Mouse (Mus musculus) liver, embryonic 12.5 days (tissue): ENCODE measurements at regions not wholly inside any gene's neighbourhood (a gene's known extent, or its start where the extent isn't known, plus 50 kb on each side); places are given as distances from the start of the nearest gene placed in this dataset.

Experiments
- ATAC-seq: fragments of 200-750 bp; cut with Nextera tagmentation; 2 replicates; pipeline ENCODE4 v1.8.0; 2017; ENCODE audit warnings: moderate number of reproducible peaks, mild to moderate bottlenecking, moderate library complexity
- H3K27ac ChIP-seq: fragments of 300-500 bp; sonication (generic); 2 replicates; pipeline ENCODE4 v1.5.1; 2016; ENCODE audit warnings: mild to moderate bottlenecking
- H3K27me3 ChIP-seq: fragments of 300-500 bp; sonication (generic); replicated peaks from 2 replicates; pipeline ENCODE4 v1.6.1; 2016; ENCODE audit warnings: mild to moderate bottlenecking, moderate library complexity
- H3K36me3 ChIP-seq: fragments of 300-500 bp; sonication (generic); 2 replicates; pipeline ENCODE4 v1.6.1; 2016; ENCODE audit warnings: mild to moderate bottlenecking, moderate library complexity
- H3K4me1 ChIP-seq: fragments of 300-500 bp; sonication (generic); 2 replicates; pipeline ENCODE4 v1.6.1; 2016
- H3K4me2 ChIP-seq: fragments of 300-500 bp; sonication (generic); 2 replicates; pipeline ENCODE4 v1.6.1; 2016; ENCODE audit warnings: mild to moderate bottlenecking, moderate library complexity
- H3K4me3 ChIP-seq: fragments of 300-500 bp; sonication (generic); 2 replicates; pipeline ENCODE4 v1.5.1; 2016; ENCODE audit warnings: mild to moderate bottlenecking, moderate library complexity
- H3K9ac ChIP-seq: fragments of 300-500 bp; sonication (generic); 2 replicates; pipeline ENCODE4 v1.6.1; 2016; ENCODE audit warnings: mild to moderate bottlenecking, moderate library complexity
- H3K9me3 ChIP-seq: fragments of 300-500 bp; sonication (generic); replicated peaks from 2 replicates; pipeline ENCODE4 v1.6.1; 2016; ENCODE audit warnings: mild to moderate bottlenecking, moderate library complexity
- WGBS: fragments of 180-500 bp; shearing (Covaris S2); methylation state at CpG from one replicate; pipeline ENCODE4 v1.1.7; 2016; ENCODE audit not compliant: insufficient replicate concordance; 5-methylcytosine and 5-hydroxymethylcytosine counted together

DNA sequence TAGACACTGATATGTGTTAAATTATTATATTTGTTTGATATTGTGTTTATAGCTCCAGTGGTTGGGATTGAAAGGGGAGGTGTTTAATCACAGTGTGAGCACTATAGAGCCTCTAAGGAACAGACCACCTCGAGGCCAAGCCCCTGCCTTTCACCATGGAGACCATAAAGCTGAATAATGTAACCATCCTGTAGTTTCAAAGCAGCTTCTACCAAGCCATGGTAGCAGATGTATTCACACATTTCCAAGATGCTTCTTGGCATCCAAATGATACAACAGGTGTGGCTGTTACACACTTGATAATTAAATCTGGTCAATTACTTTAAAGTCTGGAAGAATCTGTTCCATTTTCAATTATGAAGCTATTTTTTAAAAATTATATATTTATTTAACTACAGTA is 341.7 kb upstream of the Klf6 start:
- Histone ChIP-seq H3K4me3 (no peak overlapping the region), H3K36me3 (no peaks in the 10 kb centered on the region), H3K4me1 (no peaks in the 10 kb centered on the region), H3K4me2 (no peak overlapping the region), H3K27me3 (no peaks in the 10 kb centered on the region), H3K9ac (no peak overlapping the region), H3K9me3 (no peaks in the 10 kb centered on the region), H3K27ac (no peak overlapping the region)
- ATAC-seq = no peak
- WGBS = 18% methylated on average over 1 of the region's 1 CpGs

DNA sequence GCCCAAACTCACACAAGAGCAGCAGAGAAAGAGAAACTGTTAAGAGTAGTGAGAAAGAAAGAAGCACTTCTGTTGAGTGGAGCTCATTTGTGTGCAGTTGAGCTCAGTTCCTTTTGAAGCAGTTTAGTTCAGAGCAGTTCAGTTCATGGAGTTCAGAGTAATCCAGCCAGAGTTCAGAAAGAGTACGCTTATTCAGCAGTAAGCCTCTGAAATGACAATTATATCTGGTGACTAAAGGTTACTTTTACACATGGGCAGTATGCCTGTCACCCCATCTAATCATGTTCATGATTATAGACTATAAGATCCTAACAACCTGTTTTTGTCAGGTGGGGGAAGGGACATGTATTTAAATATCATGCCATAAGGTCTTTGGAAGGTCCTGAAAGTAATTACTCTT is 333.9 kb upstream of the Klf6 start:
- ATAC-seq = no peak
- WGBS = 57% methylated on average over 1 of the region's 1 CpGs
- no peak overlapping the region for H3K9ac ChIP-seq
- no peaks in the 10 kb centered on the region for H3K9me3 ChIP-seq
- H3K4me1 ChIP-seq = no peaks in the 10 kb centered on the region
- H3K27me3 ChIP-seq = no peaks in the 10 kb centered on the region
- H3K4me3 ChIP-seq = no peak overlapping the region
- no peaks in the 10 kb centered on the region for H3K36me3 ChIP-seq
- no peak overlapping the region for H3K27ac ChIP-seq
- H3K4me2 ChIP-seq = no peak overlapping the region

DNA sequence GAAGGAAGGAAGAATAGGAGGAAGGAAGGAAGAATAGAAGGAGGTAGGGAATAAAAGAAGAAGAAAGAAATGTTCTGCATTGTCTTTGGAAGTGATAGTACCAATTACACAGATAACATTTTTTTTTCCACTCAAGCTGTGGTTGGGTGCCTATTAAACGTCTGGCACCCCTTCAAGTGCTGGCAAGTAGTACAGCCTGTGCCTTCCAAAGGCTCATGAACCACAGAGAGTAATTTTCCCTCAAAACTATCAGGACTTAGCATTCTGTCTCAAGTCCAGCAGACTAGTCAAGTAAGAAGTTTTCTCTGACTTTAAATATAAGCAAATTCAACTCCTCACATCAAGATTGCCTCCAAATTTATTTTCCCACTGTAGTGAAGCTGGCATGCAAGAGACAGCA is 321.0 kb upstream of the Klf6 start:
- Histone ChIP-seq H3K4me3 (no peak overlapping the region), H3K9me3 (no peaks in the 10 kb centered on the region), H3K4me2 (no peak overlapping the region), H3K27me3 (no peaks in the 10 kb centered on the region), H3K27ac (no peak overlapping the region), H3K36me3 (no peaks in the 10 kb centered on the region), H3K9ac (no peak overlapping the region), H3K4me1 (no peaks in the 10 kb centered on the region)
- 43% methylated on average over 1 of the region's 1 CpGs for WGBS
- ATAC-seq = no peak

DNA sequence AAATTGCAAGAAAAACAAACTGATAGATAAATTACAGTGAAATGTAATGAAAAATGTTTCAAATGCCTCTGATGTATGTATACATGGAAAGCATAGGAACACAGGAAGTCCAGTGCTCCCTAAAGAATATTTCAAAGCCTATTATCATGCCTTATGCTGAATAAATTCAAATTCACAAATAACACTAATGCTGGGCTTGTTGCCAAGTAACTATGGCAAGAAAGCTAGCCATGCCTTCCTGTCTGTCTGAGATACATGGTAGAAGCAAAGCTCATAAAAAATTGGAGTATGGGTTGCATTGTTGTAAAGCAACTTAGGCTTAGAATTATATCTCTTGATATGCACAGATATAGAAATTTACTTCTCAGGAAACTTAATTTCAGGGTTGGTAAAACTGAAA is 315.8 kb upstream of the Klf6 start:
- no peak for ATAC-seq
- Histone ChIP-seq H3K36me3 (no peaks in the 10 kb centered on the region), H3K9ac (no peak overlapping the region), H3K27ac (no peak overlapping the region), H3K4me2 (no peak overlapping the region), H3K9me3 (no peaks in the 10 kb centered on the region), H3K4me1 (no peaks in the 10 kb centered on the region), H3K4me3 (no peak overlapping the region), H3K27me3 (no peaks in the 10 kb centered on the region)

DNA sequence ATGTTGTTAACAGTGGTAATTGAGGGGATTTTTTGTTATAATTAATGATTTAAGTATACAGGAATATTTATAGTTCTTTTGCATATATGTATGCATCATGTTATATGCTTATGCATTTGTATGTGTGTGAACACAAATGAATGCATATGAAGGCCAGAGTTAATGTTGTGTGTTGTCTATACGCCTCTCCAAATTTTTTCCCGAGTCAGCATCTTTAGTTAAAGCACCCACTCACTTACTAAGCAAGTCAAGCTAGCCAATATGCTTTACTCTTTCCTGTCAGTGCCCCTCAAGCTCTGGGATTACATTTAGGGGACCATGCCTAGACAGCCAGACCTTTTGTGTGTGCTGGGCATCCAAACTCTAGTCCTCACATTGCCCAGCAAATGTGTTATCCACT is 315.3 kb upstream of the Klf6 start:
- H3K27me3 ChIP-seq = no peaks in the 10 kb centered on the region
- no peak overlapping the region for H3K9ac ChIP-seq
- H3K4me2 ChIP-seq = no peak overlapping the region
- H3K36me3 ChIP-seq = no peaks in the 10 kb centered on the region
- ATAC-seq = no peak
- H3K4me3 ChIP-seq = no peak overlapping the region
- H3K9me3 ChIP-seq = no peaks in the 10 kb centered on the region
- 65% methylated on average over 2 of the region's 2 CpGs for WGBS
- no peaks in the 10 kb centered on the region for H3K4me1 ChIP-seq
- H3K27ac ChIP-seq = no peak overlapping the region

DNA sequence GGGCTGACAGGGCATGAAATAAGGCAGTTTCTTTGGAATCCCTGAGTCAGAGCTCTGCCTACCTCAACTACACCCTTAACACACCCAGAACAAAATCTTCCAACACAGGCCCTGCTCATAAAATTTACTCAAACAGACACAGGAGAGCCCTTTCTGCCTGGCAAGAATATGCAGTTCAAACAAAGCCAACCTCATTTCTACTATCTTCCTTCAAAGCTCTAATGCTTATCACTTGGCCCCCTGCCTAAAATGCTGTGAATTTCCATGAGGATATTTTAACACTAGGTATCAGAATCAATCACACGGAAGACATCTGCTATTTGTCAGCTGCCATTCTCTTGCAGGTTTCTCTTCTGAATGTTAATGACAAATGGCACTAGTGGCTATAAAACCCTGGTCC is 314.3 kb upstream of the Klf6 start:
- no peaks in the 10 kb centered on the region for H3K27me3 ChIP-seq
- ATAC-seq = no peak
- no peaks in the 10 kb centered on the region for H3K36me3 ChIP-seq
- H3K27ac ChIP-seq = no peak overlapping the region
- H3K4me3 ChIP-seq = no peak overlapping the region
- H3K9ac ChIP-seq = no peak overlapping the region
- WGBS = 58% methylated on average over 1 of the region's 1 CpGs
- H3K9me3 ChIP-seq = no peaks in the 10 kb centered on the region
- H3K4me1 ChIP-seq = no peaks in the 10 kb centered on the region
- no peak overlapping the region for H3K4me2 ChIP-seq

DNA sequence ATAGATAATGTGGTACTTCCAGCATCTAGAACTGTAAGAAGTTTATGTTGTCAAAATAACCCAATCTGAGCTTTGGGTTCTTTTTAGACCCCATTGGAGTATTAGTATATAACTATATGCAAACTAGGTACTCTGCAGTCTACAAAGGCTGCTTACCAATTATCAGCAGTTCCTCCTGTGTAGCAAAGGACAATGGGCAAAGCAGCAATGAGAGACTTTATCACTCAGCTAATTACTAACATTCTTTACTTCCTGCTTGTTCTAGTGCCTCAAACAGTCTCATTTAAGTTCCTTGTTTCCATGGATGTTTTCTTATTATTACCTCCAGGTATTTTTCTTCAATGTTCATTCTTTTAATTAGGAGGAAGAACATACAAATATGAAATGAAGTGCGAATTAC is 312.5 kb upstream of the Klf6 start:
- Histone ChIP-seq H3K4me3 (no peak overlapping the region), H3K4me1 (no peaks in the 10 kb centered on the region), H3K9me3 (no peaks in the 10 kb centered on the region), H3K4me2 (no peak overlapping the region), H3K27ac (no peak overlapping the region), H3K9ac (no peak overlapping the region), H3K27me3 (no peaks in the 10 kb centered on the region), H3K36me3 (no peaks in the 10 kb centered on the region)
- no peak for ATAC-seq
- 73% methylated on average over 1 of the region's 1 CpGs for WGBS

DNA sequence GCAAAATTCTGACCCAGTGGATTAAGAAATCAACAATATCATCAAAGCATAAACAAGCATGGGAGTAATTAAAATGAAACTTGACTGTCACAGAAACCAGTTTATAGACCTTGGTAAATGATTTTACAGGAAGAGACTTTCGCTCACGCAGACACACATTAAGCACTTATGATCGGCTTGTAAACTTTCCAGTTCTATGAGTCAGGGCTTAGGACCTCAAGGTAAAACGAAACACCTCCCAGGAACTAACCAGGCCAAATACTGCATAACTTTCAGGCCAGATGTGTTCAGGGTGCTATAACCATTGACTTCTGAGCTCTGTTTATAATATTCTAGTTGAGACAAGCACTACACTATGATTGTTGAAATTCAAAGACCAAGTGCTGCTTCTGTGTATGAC is 312.1 kb upstream of the Klf6 start:
- no peak overlapping the region for H3K4me3 ChIP-seq
- H3K27ac ChIP-seq = no peak overlapping the region
- no peaks in the 10 kb centered on the region for H3K9me3 ChIP-seq
- no peak overlapping the region for H3K4me2 ChIP-seq
- H3K9ac ChIP-seq = no peak overlapping the region
- no peaks in the 10 kb centered on the region for H3K36me3 ChIP-seq
- no peaks in the 10 kb centered on the region for H3K27me3 ChIP-seq
- no peaks in the 10 kb centered on the region for H3K4me1 ChIP-seq
- WGBS = 81% methylated on average over 4 of the region's 4 CpGs
- no peak for ATAC-seq

DNA sequence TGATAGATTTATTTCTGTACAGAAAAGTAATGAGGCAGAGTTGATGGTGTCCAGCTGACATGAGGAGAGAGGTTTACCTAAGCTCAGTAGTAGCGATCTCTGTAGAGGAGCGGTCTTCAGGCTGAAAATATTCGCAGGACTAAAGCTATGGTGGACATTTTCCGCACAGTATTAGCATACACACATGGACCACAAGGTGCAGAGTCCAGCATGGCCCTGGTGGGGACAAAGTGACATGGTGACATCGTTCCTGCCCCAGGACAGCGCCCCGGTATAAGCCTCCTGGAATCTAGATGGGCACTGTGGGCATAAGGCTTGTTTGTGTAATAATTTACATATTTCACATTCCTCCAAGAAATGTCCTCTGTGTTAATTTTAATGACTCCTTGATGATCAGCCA is 311.5 kb upstream of the Klf6 start:
- no peak overlapping the region for H3K9ac ChIP-seq
- H3K27me3 ChIP-seq = no peaks in the 10 kb centered on the region
- no peaks in the 10 kb centered on the region for H3K9me3 ChIP-seq
- H3K4me2 ChIP-seq = no peak overlapping the region
- WGBS = 75% methylated on average over 7 of the region's 7 CpGs
- no peak overlapping the region for H3K4me3 ChIP-seq
- H3K4me1 ChIP-seq = no peaks in the 10 kb centered on the region
- no peaks in the 10 kb centered on the region for H3K36me3 ChIP-seq
- no peak overlapping the region for H3K27ac ChIP-seq
- ATAC-seq = no peak

DNA sequence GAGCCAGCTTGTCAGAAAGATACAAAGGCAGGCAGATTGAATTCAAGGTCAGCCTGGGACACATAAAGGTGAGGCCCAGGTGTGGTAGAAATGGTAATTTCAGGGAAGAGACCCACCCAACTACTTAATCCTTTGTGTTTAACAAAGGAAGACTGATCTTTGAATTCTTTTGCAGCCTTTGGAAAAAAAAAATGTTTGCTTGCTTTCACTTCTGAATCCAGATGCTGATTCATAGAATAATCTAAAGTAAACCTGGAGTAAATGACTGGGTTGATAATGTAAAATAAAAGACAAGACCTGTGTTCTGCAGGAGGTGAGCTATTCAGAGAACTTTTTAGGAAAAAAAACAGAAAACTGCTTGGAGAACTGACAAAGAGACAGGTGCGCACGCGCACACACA is 310.9 kb upstream of the Klf6 start:
- no peak overlapping the region for H3K27ac ChIP-seq
- WGBS = 76% methylated on average over 3 of the region's 3 CpGs
- H3K36me3 ChIP-seq = no peaks in the 10 kb centered on the region
- H3K4me1 ChIP-seq = no peaks in the 10 kb centered on the region
- no peaks in the 10 kb centered on the region for H3K27me3 ChIP-seq
- H3K9ac ChIP-seq = no peak overlapping the region
- H3K9me3 ChIP-seq = no peaks in the 10 kb centered on the region
- no peak overlapping the region for H3K4me2 ChIP-seq
- H3K4me3 ChIP-seq = no peak overlapping the region
- no peak for ATAC-seq

DNA sequence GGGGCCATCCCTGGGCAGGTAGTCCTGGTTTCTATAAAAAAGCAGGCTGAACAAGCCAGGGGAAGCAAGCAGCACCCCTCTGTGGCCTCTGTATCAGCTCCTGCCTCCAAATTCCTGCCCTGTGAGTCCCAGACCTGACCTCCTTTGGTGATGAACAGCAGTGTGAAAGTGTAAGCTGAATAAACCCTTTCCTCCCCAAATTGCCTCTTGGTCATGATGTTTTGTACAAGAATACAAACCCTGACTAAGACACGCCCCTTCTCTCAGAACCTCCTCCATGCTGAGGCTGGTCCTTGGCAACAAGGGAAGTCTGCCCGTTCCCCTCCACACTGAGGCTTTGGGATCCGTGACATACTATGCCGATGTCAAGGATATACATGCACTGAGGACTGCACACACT is 310.2 kb upstream of the Klf6 start:
- Histone ChIP-seq H3K4me3 (no peak overlapping the region), H3K4me2 (no peak overlapping the region), H3K36me3 (no peaks in the 10 kb centered on the region), H3K9ac (no peak overlapping the region), H3K9me3 (no peaks in the 10 kb centered on the region), H3K4me1 (no peaks in the 10 kb centered on the region), H3K27me3 (no peaks in the 10 kb centered on the region), H3K27ac (no peak overlapping the region)
- ATAC-seq = no peak
- 69% methylated on average over 4 of the region's 4 CpGs for WGBS

DNA sequence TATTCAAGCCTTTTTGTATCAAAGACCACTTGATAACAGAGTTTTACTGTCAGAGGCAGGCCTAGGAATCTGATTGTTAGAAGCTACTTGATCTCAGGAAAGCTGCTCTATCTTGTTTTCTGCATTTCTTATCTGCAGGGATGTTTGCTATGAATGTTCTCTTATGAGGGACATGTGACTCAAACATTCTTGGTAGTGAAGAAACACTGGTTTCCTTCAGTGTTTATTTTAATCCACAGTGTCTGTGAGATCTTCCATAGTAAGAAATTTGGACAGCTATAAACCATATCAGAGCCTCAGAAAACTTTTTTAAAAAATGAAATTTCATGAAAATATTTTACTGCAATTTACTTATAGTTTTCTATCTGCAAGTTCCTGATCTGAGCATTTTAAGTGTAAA is 307.8 kb upstream of the Klf6 start:
- H3K4me1 ChIP-seq = no peaks in the 10 kb centered on the region
- H3K36me3 ChIP-seq = no peaks in the 10 kb centered on the region
- ATAC-seq = no peak
- no peaks in the 10 kb centered on the region for H3K27me3 ChIP-seq
- H3K9me3 ChIP-seq = no peaks in the 10 kb centered on the region
- H3K9ac ChIP-seq = no peak overlapping the region
- H3K4me2 ChIP-seq = no peak overlapping the region
- H3K27ac ChIP-seq = no peak overlapping the region
- H3K4me3 ChIP-seq = no peak overlapping the region

DNA sequence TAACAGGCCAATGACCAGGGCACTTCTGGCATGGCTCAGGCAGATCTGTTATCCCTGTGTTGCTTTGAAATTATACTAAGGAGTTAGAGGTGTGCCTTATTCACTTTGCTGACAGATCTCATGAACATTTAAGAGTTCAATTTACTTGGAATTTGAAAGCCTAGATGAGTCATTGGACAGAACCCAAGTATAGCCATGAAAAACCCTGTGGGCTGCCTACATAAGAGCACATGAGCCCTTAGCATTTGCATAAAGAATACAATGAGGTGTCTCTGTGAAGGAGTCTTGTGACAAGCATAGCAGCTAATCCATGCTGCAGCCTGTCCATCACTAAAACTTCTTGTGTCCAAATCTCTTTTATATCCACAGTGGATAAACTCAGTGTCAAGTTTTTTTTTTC is 303.2 kb upstream of the Klf6 start:
- H3K4me2 ChIP-seq = no peak overlapping the region
- no peak overlapping the region for H3K9ac ChIP-seq
- no peak overlapping the region for H3K4me3 ChIP-seq
- no peaks in the 10 kb centered on the region for H3K9me3 ChIP-seq
- no peak overlapping the region for H3K27ac ChIP-seq
- ATAC-seq = no peak
- H3K36me3 ChIP-seq = no peaks in the 10 kb centered on the region
- H3K27me3 ChIP-seq = no peaks in the 10 kb centered on the region
- H3K4me1 ChIP-seq = no peaks in the 10 kb centered on the region

DNA sequence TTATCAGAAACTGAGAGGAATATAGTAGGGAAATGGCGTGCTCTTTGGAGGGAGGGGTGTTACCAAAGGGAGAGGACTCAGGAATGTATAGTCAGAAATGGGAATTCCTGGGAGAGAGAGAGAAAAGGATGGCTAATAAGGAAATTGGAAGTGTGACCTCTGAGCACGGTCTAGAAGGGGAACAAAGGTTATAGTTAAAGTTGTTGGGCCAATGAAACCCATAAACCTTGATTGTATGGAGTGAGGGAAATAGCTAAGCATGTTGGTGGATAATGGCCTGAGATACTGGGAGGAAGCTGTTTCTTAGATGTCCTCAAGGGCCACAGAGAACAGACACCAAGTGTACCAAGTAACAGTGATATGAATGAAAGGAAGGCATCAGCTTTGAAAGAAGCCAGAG is 294.8 kb upstream of the Klf6 start:
- 59% methylated on average over 2 of the region's 2 CpGs for WGBS
- H3K36me3 ChIP-seq = no peaks in the 10 kb centered on the region
- no peak for ATAC-seq

More for the DNA sequence above, 294.8 kb upstream of the Klf6 start:
- Histone ChIP-seq H3K4me1 (no peaks in the 10 kb centered on the region), H3K4me2 (no peak overlapping the region), H3K9me3 (no peaks in the 10 kb centered on the region), H3K27me3 (no peaks in the 10 kb centered on the region), H3K27ac (no peak overlapping the region), H3K9ac (no peak overlapping the region), H3K4me3 (no peak overlapping the region)
